Mouse (Mus musculus): ENCODE measurements around the gene Plekha4. TPM values are rescaled to one million over a fixed set of nuclear protein-coding genes. Genes with fewer than 3 reads are reported as not detected.

Gene Plekha4
- polyA plus RNA-seq, 1 experiment from 2014 or later: 0.64 TPM

DNA sequence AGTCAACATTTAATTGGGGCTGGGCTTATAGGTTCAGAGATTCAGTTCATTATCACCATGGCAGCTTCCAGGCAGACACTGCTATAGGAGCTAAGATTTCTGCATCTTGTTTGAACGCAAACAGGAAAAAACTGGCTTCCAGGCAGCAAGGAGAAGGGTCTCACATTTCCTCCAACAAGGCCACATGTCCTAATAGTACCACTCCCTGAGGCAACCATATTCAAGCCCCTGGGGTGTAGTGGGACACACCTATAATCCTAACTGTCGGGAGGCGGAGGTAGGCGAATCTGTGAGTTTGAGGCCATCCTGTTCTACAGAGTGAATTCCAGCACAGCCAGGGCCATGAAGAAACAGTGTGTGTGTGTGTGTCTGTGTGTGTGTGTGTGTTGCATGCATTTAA, 69.0 kb downstream of the Plekha4 start:
- Histone ChIP-seq H3K9ac (ENCODE audit: low read length) (no peak overlapping the region), H3K36me3 (ENCODE audit: control insufficient read depth, insufficient read depth, low read length) (no peaks in the 10 kb centered on the region), H3K27ac (replicated peaks; ENCODE audit: low read depth, low read length) (no peak overlapping the region), H3K4me1 (ENCODE audit: control insufficient read depth, insufficient read depth, low read length) (no peaks in the 10 kb centered on the region), H3K4me3 (ENCODE audit: low read depth, low read length) (no peak overlapping the region), H3K27me3 (ENCODE audit: control insufficient read depth, insufficient read depth, low read length) (no peaks in the 10 kb centered on the region), H3K4me2 (ENCODE audit: low read depth, severe bottlenecking) (no peak overlapping the region), H3K9me3 (ENCODE audit: control insufficient read depth, low read length) (no peaks in the 10 kb centered on the region)
- DNase-seq (ENCODE audit: low spot score) (no peak), ATAC-seq (ENCODE audit: insufficient number of reproducible peaks, low FRiP score, low TSS enrichment, low read depth) (no peak)
- 80% methylated on average over 4 of the region's 4 CpGs for WGBS

DNA sequence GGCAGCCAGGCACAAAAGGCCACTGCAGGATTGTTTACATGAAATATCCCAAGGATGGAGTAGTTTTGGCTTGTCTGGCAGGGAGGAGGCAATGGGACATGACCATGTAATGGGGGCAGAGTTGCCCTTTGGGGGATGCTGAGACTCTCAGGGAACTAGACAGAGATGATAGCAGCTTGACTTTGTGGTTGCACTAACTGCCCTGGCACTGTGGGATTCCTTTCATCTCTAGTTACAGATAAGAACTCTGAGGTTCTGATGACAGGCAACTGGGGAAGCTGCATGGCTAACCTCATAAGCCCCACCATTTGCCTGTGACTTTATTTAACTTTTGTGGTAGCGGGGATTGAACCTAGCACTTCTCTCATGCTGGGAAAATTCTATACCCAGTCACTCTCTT, 70.0 kb downstream of the Plekha4 start:
- Histone ChIP-seq H3K4me1 (ENCODE audit: control insufficient read depth, insufficient read depth, low read length) (no peaks in the 10 kb centered on the region), H3K27ac (replicated peaks; ENCODE audit: low read depth, low read length) (no peak overlapping the region), H3K4me2 (ENCODE audit: low read depth, severe bottlenecking) (no peak overlapping the region), H3K4me3 (ENCODE audit: low read depth, low read length) (no peak overlapping the region), H3K9ac (ENCODE audit: low read length) (no peak overlapping the region), H3K27me3 (ENCODE audit: control insufficient read depth, insufficient read depth, low read length) (no peaks in the 10 kb centered on the region), H3K9me3 (ENCODE audit: control insufficient read depth, low read length) (no peaks in the 10 kb centered on the region), H3K36me3 (ENCODE audit: control insufficient read depth, insufficient read depth, low read length) (no peaks in the 10 kb centered on the region)
- ATAC-seq (ENCODE audit: insufficient number of reproducible peaks, low FRiP score, low TSS enrichment, low read depth) (no peak), DNase-seq (ENCODE audit: low spot score) (no peak)
- WGBS: 81% methylated on average over 1 of the region's 1 CpGs

DNA sequence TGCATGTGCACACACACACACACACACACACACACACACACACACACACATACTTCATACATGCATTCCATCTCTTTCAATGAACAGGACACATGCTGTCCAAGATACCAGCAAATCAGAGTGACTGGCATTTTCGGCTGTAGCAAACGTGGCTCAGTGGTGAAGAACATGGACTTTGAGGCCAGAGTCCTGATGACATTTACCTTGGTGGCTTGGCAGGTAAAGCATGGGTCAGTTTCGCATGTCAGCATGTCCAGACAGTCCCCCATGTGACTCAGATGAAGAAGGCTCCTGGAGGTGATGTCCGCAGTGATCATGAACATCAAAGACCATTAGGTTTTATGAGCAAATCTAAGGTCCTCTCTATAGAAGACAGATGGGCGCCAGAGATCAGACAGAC, 70.9 kb downstream of the Plekha4 start:
- no peak overlapping the region for H3K27ac ChIP-seq (replicated peaks; ENCODE audit: low read depth, low read length)
- ATAC-seq (ENCODE audit: insufficient number of reproducible peaks, low FRiP score, low TSS enrichment, low read depth) (no peak), DNase-seq (ENCODE audit: low spot score) (no peak)
- H3K27me3 ChIP-seq (ENCODE audit: control insufficient read depth, insufficient read depth, low read length): no peaks in the 10 kb centered on the region
- H3K4me2 ChIP-seq (ENCODE audit: low read depth, severe bottlenecking): no peak overlapping the region
- H3K4me3 ChIP-seq (ENCODE audit: low read depth, low read length): no peak overlapping the region
- H3K9ac ChIP-seq (ENCODE audit: low read length): no peak overlapping the region
- WGBS: 85% methylated on average over 5 of the region's 5 CpGs
- no peaks in the 10 kb centered on the region for H3K9me3 ChIP-seq (ENCODE audit: control insufficient read depth, low read length)
- H3K36me3 ChIP-seq (ENCODE audit: control insufficient read depth, insufficient read depth, low read length): no peaks in the 10 kb centered on the region
- no peaks in the 10 kb centered on the region for H3K4me1 ChIP-seq (ENCODE audit: control insufficient read depth, insufficient read depth, low read length)

DNA sequence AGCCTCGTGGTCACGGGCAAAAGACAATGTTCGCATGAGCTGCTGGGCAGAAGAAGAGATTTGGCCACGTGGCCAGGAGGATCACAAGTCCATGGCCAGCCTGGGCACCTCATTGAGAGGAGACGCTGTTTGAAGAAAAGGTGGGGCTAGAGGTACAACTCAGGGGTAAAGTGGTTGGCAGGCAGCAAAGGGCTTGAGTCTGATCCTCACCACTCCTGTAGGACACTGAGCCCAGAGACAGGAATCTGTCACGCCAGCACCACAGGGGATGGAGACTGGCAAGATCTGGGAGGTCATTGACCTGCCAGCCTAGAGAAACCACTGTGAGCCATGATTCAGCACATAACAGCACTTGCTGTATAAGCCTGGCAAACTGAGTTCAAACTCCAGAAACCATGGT, 71.4 kb downstream of the Plekha4 start:
- DNase-seq (ENCODE audit: low spot score) (no peak), ATAC-seq (ENCODE audit: insufficient number of reproducible peaks, low FRiP score, low TSS enrichment, low read depth) (no peak)
- no peak overlapping the region for H3K4me2 ChIP-seq (ENCODE audit: low read depth, severe bottlenecking)
- H3K4me3 ChIP-seq (ENCODE audit: low read depth, low read length): no peak overlapping the region
- H3K9ac ChIP-seq (ENCODE audit: low read length): no peak overlapping the region
- H3K9me3 ChIP-seq (ENCODE audit: control insufficient read depth, low read length): no peaks in the 10 kb centered on the region
- H3K4me1 ChIP-seq (ENCODE audit: control insufficient read depth, insufficient read depth, low read length): no peaks in the 10 kb centered on the region
- WGBS: 92% methylated on average over 6 of the region's 6 CpGs
- no peaks in the 10 kb centered on the region for H3K27me3 ChIP-seq (ENCODE audit: control insufficient read depth, insufficient read depth, low read length)
- no peaks in the 10 kb centered on the region for H3K36me3 ChIP-seq (ENCODE audit: control insufficient read depth, insufficient read depth, low read length)
- no peak overlapping the region for H3K27ac ChIP-seq (replicated peaks; ENCODE audit: low read depth, low read length)

DNA sequence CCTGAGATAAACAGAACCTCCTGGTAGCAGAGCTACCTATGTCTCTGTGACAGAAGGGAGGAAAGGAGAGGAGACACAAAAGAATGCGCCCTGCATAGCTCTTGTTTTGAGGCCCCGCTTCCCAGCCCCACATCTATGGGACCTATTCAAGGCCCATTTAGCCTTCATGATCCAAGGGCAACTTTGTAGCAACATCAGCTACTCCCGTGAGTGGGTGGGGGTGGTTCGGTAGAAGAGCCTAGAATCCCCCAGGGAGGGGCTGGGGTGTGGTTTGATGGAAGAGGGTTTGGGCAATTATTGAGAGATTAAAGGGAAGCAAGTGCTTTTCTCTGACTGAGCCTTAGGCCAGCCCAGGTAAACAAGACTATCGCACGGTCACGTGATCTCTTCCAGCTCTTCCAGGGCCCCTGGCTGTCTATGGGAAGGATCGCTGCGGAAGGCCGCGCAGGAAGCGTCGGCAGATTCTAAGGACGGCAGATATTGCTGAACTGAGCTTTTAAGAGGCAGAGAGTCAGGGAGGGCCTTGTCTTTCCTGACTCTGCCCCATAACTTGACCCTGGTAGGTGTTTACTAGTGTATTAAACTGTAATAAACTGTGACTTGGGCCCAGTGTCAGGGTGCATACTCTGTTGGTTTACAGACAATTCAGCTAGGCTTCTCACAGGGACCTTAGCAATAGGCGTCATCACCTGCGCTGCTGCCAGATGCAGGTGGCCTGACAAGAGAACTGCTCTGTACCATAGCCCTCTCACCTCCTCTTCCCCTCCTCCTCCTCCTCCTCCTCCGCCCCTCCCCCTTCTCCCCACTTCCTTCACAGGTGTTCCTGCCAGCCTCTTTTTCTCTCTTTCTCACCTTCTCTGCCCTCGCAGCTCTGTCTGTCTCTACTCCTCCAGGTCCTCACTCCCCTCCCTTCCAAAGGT, 73.1 kb downstream of the Plekha4 start:
- WGBS: 49% methylated on average over 18 of the region's 18 CpGs
- no peaks in the 10 kb centered on the region for H3K9me3 ChIP-seq (ENCODE audit: control insufficient read depth, low read length)
- no peaks in the 10 kb centered on the region for H3K36me3 ChIP-seq (ENCODE audit: control insufficient read depth, insufficient read depth, low read length)
- no peaks in the 10 kb centered on the region for H3K4me1 ChIP-seq (ENCODE audit: control insufficient read depth, insufficient read depth, low read length)
- no peak for DNase-seq (ENCODE audit: low spot score)
- no peak overlapping the region for H3K4me3 ChIP-seq (ENCODE audit: low read depth, low read length)
- H3K9ac ChIP-seq (ENCODE audit: low read length): no peak overlapping the region
- H3K4me2 ChIP-seq (ENCODE audit: low read depth, severe bottlenecking): no peak overlapping the region
- no peak for ATAC-seq (ENCODE audit: insufficient number of reproducible peaks, low FRiP score, low TSS enrichment, low read depth)
- no peaks in the 10 kb centered on the region for H3K27me3 ChIP-seq (ENCODE audit: control insufficient read depth, insufficient read depth, low read length)
- no peak overlapping the region for H3K27ac ChIP-seq (replicated peaks; ENCODE audit: low read depth, low read length)

Other genes starting within 250 kb of the Plekha4 start
- gene Slc6a21, start 248.8 kb upstream of the Plekha4 start, polyA plus RNA-seq (2014; fragmentation: Nextera tagmentation; extraction: Ambion mirVana): not detected in 2 replicates
- gene Trpm4, start 192.6 kb upstream of the Plekha4 start, polyA plus RNA-seq (2014; fragmentation: Nextera tagmentation; extraction: Ambion mirVana): 6.7 and 8.9 TPM in 2 replicates
- 0.52 and 0.83 TPM in 2 replicates for gene Hrc, start 191.0 kb upstream of the Plekha4 start, polyA plus RNA-seq (2014; fragmentation: Nextera tagmentation; extraction: Ambion mirVana)
- gene Ppfia3, start 159.3 kb upstream of the Plekha4 start, polyA plus RNA-seq (2014; fragmentation: Nextera tagmentation; extraction: Ambion mirVana): 5.4 and 6.1 TPM in 2 replicates
- gene Lin7b, start 155.7 kb upstream of the Plekha4 start, polyA plus RNA-seq (2014; fragmentation: Nextera tagmentation; extraction: Ambion mirVana): 0.43 and 0.89 TPM in 2 replicates
- 87.5 and 93.0 TPM in 2 replicates for gene Snrnp70, start 130.6 kb upstream of the Plekha4 start, polyA plus RNA-seq (2014; fragmentation: Nextera tagmentation; extraction: Ambion mirVana)
- not detected in 2 replicates for gene Kcna7, start 120.7 kb upstream of the Plekha4 start, polyA plus RNA-seq (2014; fragmentation: Nextera tagmentation; extraction: Ambion mirVana)
- gene Ntf5, start 112.6 kb upstream of the Plekha4 start, polyA plus RNA-seq (2014; fragmentation: Nextera tagmentation; extraction: Ambion mirVana): 3.8 and 4.1 TPM in 2 replicates
- gene Lhb, start 105.5 kb upstream of the Plekha4 start, polyA plus RNA-seq (2014; fragmentation: Nextera tagmentation; extraction: Ambion mirVana): not detected in 2 replicates
- gene Gys1, start 91.5 kb upstream of the Plekha4 start, polyA plus RNA-seq (2014; fragmentation: Nextera tagmentation; extraction: Ambion mirVana): 39.1 and 41.8 TPM in 2 replicates
- gene Ruvbl2, start 88.2 kb upstream of the Plekha4 start, polyA plus RNA-seq (2014; fragmentation: Nextera tagmentation; extraction: Ambion mirVana): 184 and 187 TPM in 2 replicates
- 4,688 and 5,046 TPM in 2 replicates for gene Ftl1, start 66.4 kb upstream of the Plekha4 start, polyA plus RNA-seq (2014; fragmentation: Nextera tagmentation; extraction: Ambion mirVana)
- 186 and 191 TPM in 2 replicates for gene Bax, start 59.4 kb upstream of the Plekha4 start, polyA plus RNA-seq (2014; fragmentation: Nextera tagmentation; extraction: Ambion mirVana)
- 1.1 and 1.5 TPM in 2 replicates for gene Tulp2, start 44.5 kb upstream of the Plekha4 start, polyA plus RNA-seq (2014; fragmentation: Nextera tagmentation; extraction: Ambion mirVana)
- not detected in 2 replicates for gene Gm45808, start 39.5 kb upstream of the Plekha4 start, polyA plus RNA-seq (2014; fragmentation: Nextera tagmentation; extraction: Ambion mirVana)
- gene Dhdh, start 37.5 kb upstream of the Plekha4 start, polyA plus RNA-seq (2014; fragmentation: Nextera tagmentation; extraction: Ambion mirVana): 3.3 and 4.3 TPM in 2 replicates
- gene Nucb1, start 15.9 kb upstream of the Plekha4 start, polyA plus RNA-seq (2014; fragmentation: Nextera tagmentation; extraction: Ambion mirVana): 116 and 122 TPM in 2 replicates
- 19.5 and 21.9 TPM in 2 replicates for gene Ppp1r15a, start 62 bp upstream of the Plekha4 start, polyA plus RNA-seq (2014; fragmentation: Nextera tagmentation; extraction: Ambion mirVana)
- gene Hsd17b14, start 28.6 kb downstream of the Plekha4 start, polyA plus RNA-seq (2014; fragmentation: Nextera tagmentation; extraction: Ambion mirVana): 0.58 and 1.0 TPM in 2 replicates
- gene Bcat2, start 43.8 kb downstream of the Plekha4 start, polyA plus RNA-seq (2014; fragmentation: Nextera tagmentation; extraction: Ambion mirVana): 50.7 and 54.2 TPM in 2 replicates
- gene Fgf21, start 89.2 kb downstream of the Plekha4 start, polyA plus RNA-seq (2014; fragmentation: Nextera tagmentation; extraction: Ambion mirVana): not detected in 2 replicates
- 0.07 TPM in 1 of 2 replicates, not detected in the other for gene Fut1, start 91.0 kb downstream of the Plekha4 start, polyA plus RNA-seq (2014; fragmentation: Nextera tagmentation; extraction: Ambion mirVana)
- not detected in 2 replicates for gene Izumo1, start 95.5 kb downstream of the Plekha4 start, polyA plus RNA-seq (2014; fragmentation: Nextera tagmentation; extraction: Ambion mirVana)
- gene Rasip1, start 101.2 kb downstream of the Plekha4 start, polyA plus RNA-seq (2014; fragmentation: Nextera tagmentation; extraction: Ambion mirVana): 5.8 and 6.4 TPM in 2 replicates
- 2.8 and 5.1 TPM in 2 replicates for gene Mamstr, start 113.6 kb downstream of the Plekha4 start, polyA plus RNA-seq (2014; fragmentation: Nextera tagmentation; extraction: Ambion mirVana)
- 0.12 and 0.28 TPM in 2 replicates for gene Fut2, start 140.1 kb downstream of the Plekha4 start, polyA plus RNA-seq (2014; fragmentation: Nextera tagmentation; extraction: Ambion mirVana)
- 0.24 and 0.44 TPM in 2 replicates for gene Ntn5, start 157.7 kb downstream of the Plekha4 start, polyA plus RNA-seq (2014; fragmentation: Nextera tagmentation; extraction: Ambion mirVana)
- 0.11 and 0.37 TPM in 2 replicates for gene Sec1, start 168.1 kb downstream of the Plekha4 start, polyA plus RNA-seq (2014; fragmentation: Nextera tagmentation; extraction: Ambion mirVana)
- 5.1 and 5.5 TPM in 2 replicates for gene Car11, start 173.5 kb downstream of the Plekha4 start, polyA plus RNA-seq (2014; fragmentation: Nextera tagmentation; extraction: Ambion mirVana)
- 4.2 and 4.9 TPM in 2 replicates for gene Dbp, start 178.8 kb downstream of the Plekha4 start, polyA plus RNA-seq (2014; fragmentation: Nextera tagmentation; extraction: Ambion mirVana)
- 1,181 and 1,244 TPM in 2 replicates for gene Rpl18, start 189.1 kb downstream of the Plekha4 start, polyA plus RNA-seq (2014; fragmentation: Nextera tagmentation; extraction: Ambion mirVana)
- gene Sphk2, start 191.7 kb downstream of the Plekha4 start, polyA plus RNA-seq (2014; fragmentation: Nextera tagmentation; extraction: Ambion mirVana): 28.4 and 28.5 TPM in 2 replicates
- 0.65 and 0.82 TPM in 2 replicates for gene Fam83e, start 194.9 kb downstream of the Plekha4 start, polyA plus RNA-seq (2014; fragmentation: Nextera tagmentation; extraction: Ambion mirVana)
- not detected in 2 replicates for gene Spaca4, start 199.5 kb downstream of the Plekha4 start, polyA plus RNA-seq (2014; fragmentation: Nextera tagmentation; extraction: Ambion mirVana)

Measured in limb, embryonic 11.5 days (tissue).